Mouse (Mus musculus) neural tube, embryonic 12.5 days (tissue): ENCODE measurements around the gene Ufc1. TPM values are rescaled to one million over a fixed set of nuclear protein-coding genes. Genes with fewer than 3 reads are reported as not detected.
"Not testable (repeated sequence)": the region's sequence is repeated elsewhere in the genome, so short reads cannot be mapped to it uniquely, and the experiment has no call there.

ENCODE experiments used
- ATAC-seq: fragments of 200-750 bp; cut with Nextera tagmentation; 2 replicates; pipeline ENCODE4 v1.8.0; 2017; ENCODE audit warnings: low read depth, mild to moderate bottlenecking, moderate TSS enrichment, moderate library complexity; ENCODE audit not compliant: low FRiP score
- H3K27ac ChIP-seq: fragments of 300-500 bp; sonication (generic); 2 replicates; pipeline ENCODE4 v1.5.1; 2016
- H3K27me3 ChIP-seq: fragments of 300-500 bp; sonication (generic); replicated peaks from 2 replicates; pipeline ENCODE4 v1.6.1; 2016; ENCODE audit warnings: mild to moderate bottlenecking
- H3K36me3 ChIP-seq: fragments of 300-500 bp; sonication (generic); 2 replicates; pipeline ENCODE4 v1.6.1; 2016; ENCODE audit warnings: mild to moderate bottlenecking
- H3K4me1 ChIP-seq: fragments of 300-500 bp; sonication (generic); 2 replicates; pipeline ENCODE4 v1.6.1; 2016
- H3K4me2 ChIP-seq: fragments of 300-500 bp; sonication (generic); replicated peaks from 2 replicates; pipeline ENCODE4 v1.6.1; 2016; ENCODE audit warnings: mild to moderate bottlenecking
- H3K4me3 ChIP-seq: fragments of 300-500 bp; sonication (generic); 2 replicates; pipeline ENCODE4 v1.5.1; 2016
- H3K9ac ChIP-seq: fragments of 300-500 bp; sonication (generic); 2 replicates; pipeline ENCODE4 v1.6.1; 2016; ENCODE audit warnings: mild to moderate bottlenecking
- H3K9me3 ChIP-seq: fragments of 300-500 bp; sonication (generic); 2 replicates; pipeline ENCODE4 v1.6.1; 2016; ENCODE audit warnings: mild to moderate bottlenecking
- WGBS: fragments of 180-500 bp; shearing (Covaris S2); methylation state at CpG from one replicate; pipeline ENCODE4 v1.1.7; 2016; 5-methylcytosine and 5-hydroxymethylcytosine counted together
- polyA plus RNA-seq: library from polyadenylated mRNA; unstranded; fragments of >200 nt; fragmentation: Nextera tagmentation; extraction: Ambion mirVana; gene quantifications from 2 replicates; pipeline ENCODE4 v1.2.1, GENCODE M21; 2016

Gene Ufc1
- polyA plus RNA-seq, 1 experiment from 2014 or later: 105 TPM

DNA sequence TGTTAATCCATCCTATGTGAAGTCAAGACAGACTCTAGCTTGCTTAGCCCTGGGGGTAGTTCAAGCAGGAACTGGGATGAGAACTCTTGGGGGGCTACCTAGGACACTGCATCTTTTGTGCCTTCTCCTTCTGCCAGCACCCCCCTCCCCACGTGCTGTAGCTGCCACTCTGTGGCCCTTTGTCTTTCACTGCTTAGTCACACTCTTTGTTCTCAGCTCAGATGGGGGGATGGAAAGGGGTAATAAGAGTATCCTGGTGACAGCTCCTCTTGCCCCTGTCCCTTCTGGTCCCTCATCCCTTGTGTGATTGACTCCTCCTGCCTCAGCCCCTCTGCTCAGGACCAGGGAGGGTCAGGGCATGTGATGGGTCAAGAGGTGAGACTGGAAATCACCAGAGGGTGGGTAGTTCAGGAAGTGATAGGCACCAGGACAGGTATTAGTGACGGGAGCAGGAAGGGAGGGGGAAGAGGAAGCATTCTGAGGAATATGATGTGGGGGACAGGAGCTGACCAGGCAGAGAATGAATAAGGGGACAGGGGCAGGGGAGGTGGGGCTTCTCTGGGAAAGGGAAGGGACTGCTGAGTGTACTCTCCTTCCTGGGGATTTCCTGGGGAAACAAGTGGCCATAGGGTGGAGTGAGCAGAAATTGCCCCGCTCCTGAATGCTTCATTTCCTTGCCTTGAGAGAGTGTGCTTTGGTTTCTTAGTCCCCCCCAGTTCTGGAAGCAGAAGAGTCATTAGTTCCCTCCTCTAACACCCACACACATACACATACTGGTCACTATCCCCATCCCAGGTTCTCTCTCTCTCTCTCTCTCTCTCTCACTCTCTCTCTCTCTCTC is 46.2 kb downstream of the Ufc1 start:
- H3K9me3 ChIP-seq: no peaks in the 10 kb centered on the region
- WGBS: 49% methylated on average over 3 of the region's 3 CpGs
- H3K4me1 ChIP-seq: peaks cover 54% of the 10 kb centered on the region
- no peak overlapping the region for H3K4me3 ChIP-seq
- H3K27me3 ChIP-seq: no peaks in the 10 kb centered on the region
- H3K4me2 ChIP-seq: peak overlapping the region; percentile 18
- peaks cover 16% of the 10 kb centered on the region for H3K36me3 ChIP-seq
- no peak overlapping the region for H3K27ac ChIP-seq
- ATAC-seq: no peak
- no peak overlapping the region for H3K9ac ChIP-seq

- H3K36me3 ChIP-seq: peaks cover 22% of the 10 kb centered on the region
- 24% methylated on average over 4 of the region's 4 CpGs for WGBS
- H3K27me3 ChIP-seq: no peaks in the 10 kb centered on the region
- no peak for ATAC-seq
- H3K9ac ChIP-seq: 0 out of 2 replicates have a peak overlapping the region, but pooled peaks have one; percentile 1
- H3K9me3 ChIP-seq: no peaks in the 10 kb centered on the region
- H3K4me2 ChIP-seq: peak overlapping the region; percentile 79
- peak overlapping the region; percentile 42; the same call in 1 of the 2 replicates for H3K27ac ChIP-seq
- H3K4me1 ChIP-seq: peaks cover 54% of the 10 kb centered on the region
- H3K4me3 ChIP-seq: no peak overlapping the region; the same call in 1 of the 2 replicates
Measured at GRCm38 (mm10) chr1:171247916-171248315, 46.9 kb downstream of the Ufc1 start.

- H3K9me3 ChIP-seq: no peaks in the 10 kb centered on the region
- peak overlapping the region; percentile 79 for H3K4me2 ChIP-seq
- peak; percentile 17; the same call in 1 of the 2 replicates for ATAC-seq
- H3K27ac ChIP-seq: peak overlapping the region; percentile 42; the same call in 1 of the 2 replicates
- no peaks in the 10 kb centered on the region for H3K27me3 ChIP-seq
- H3K36me3 ChIP-seq: peaks cover 27% of the 10 kb centered on the region
- 0 out of 2 replicates have a peak overlapping the region, but pooled peaks have one; percentile 1 for H3K9ac ChIP-seq
- peaks cover 54% of the 10 kb centered on the region for H3K4me1 ChIP-seq
- 11% methylated on average over 13 of the region's 13 CpGs for WGBS
- H3K4me3 ChIP-seq: peak overlapping the region; percentile 18
Measured at GRCm38 (mm10) chr1:171247453-171247841, 47.4 kb downstream of the Ufc1 start.

- Histone ChIP-seq H3K4me3 (peak overlapping the region; percentile 68), H3K27ac (peak overlapping the region; percentile 42; the same call in 1 of the 2 replicates), H3K4me2 (peak overlapping the region; percentile 79), H3K4me1 (peaks cover 49% of the 10 kb centered on the region), H3K9me3 (no peaks in the 10 kb centered on the region), H3K36me3 (peaks cover 31% of the 10 kb centered on the region), H3K9ac (peak overlapping the region; percentile 75), H3K27me3 (no peaks in the 10 kb centered on the region)
- under 1% methylated on average over 41 of the region's 41 CpGs for WGBS
- ATAC-seq: peak; percentile 92
Measured at GRCm38 (mm10) chr1:171246709-171247452, 47.9 kb downstream of the Ufc1 start.

DNA sequence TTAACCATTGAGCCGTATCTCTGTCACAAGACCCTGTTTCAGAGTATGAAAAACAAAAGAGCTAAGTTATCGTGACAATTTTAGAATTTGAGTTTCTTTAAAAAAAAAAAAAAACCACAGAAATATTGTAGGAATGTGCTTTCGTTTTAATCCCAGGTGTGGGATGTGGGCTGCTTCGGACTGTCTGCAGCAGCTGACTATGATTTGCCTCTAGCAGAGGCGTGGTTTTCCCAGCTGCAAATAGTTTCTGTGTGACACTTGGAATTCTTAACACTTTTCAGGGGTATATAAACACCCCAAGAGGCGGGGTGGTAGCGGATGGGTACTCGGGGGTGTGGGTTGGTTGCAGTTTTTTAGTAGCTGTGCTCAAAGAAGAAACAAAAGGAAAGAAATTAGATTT is 49.5 kb downstream of the Ufc1 start:
- 91% methylated on average over 8 of the region's 8 CpGs for WGBS
- Histone ChIP-seq H3K27me3 (no peaks in the 10 kb centered on the region), H3K27ac (no peak overlapping the region), H3K9me3 (no peaks in the 10 kb centered on the region), H3K4me2 (peak overlapping the region; percentile 79; the same call in 1 of the 2 replicates), H3K9ac (no peak overlapping the region), H3K36me3 (peaks cover 46% of the 10 kb centered on the region), H3K4me3 (no peak overlapping the region), H3K4me1 (peaks cover 34% of the 10 kb centered on the region)
- ATAC-seq: no peak

GRCm38 (mm10) chr1:171241952-171242351 is 52.9 kb downstream of the Ufc1 start:
- H3K27ac ChIP-seq, H3K9me3 ChIP-seq, H3K9ac ChIP-seq, H3K27me3 ChIP-seq, ATAC-seq, H3K4me2 ChIP-seq, H3K4me3 ChIP-seq: not testable (repeated sequence)
- Histone ChIP-seq H3K4me1 (peaks cover 10% of the 10 kb centered on the region), H3K36me3 (peaks cover 77% of the 10 kb centered on the region)
- WGBS: 86% methylated on average over 12 of the region's 12 CpGs

DNA sequence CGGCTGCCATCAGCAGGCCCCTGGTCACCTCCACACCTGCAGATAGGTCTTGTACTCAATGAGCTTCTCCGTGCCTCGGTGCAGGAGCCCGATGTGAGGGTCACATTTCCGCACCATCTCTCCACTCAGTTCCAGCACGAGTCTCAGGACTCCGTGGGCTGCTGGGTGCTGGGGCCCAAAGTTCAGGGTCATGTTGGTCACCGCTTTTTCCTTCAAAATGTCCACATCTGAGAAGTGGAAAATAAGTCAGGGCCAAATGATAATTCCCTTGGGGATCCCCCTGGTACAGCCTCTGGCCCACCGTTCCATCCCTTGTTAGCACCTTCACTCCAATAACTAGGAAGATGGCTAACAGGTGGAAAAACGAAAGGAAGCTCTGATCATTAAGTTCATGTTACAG is 53.9 kb downstream of the Ufc1 start:
- ATAC-seq: no peak
- H3K9me3 ChIP-seq: no peaks in the 10 kb centered on the region
- peaks cover 5% of the 10 kb centered on the region for H3K4me1 ChIP-seq
- H3K27me3 ChIP-seq: no peaks in the 10 kb centered on the region
- no peak overlapping the region for H3K27ac ChIP-seq
- no peak overlapping the region for H3K4me3 ChIP-seq
- H3K36me3 ChIP-seq: peaks cover 87% of the 10 kb centered on the region
- WGBS: 91% methylated on average over 10 of the region's 10 CpGs
- no peak overlapping the region for H3K9ac ChIP-seq
- no peak overlapping the region for H3K4me2 ChIP-seq

- Histone ChIP-seq H3K27me3 (no peaks in the 10 kb centered on the region), H3K27ac (no peak overlapping the region), H3K4me1 (no peaks in the 10 kb centered on the region), H3K4me3 (no peak overlapping the region), H3K9me3 (no peaks in the 10 kb centered on the region), H3K36me3 (peaks cover 88% of the 10 kb centered on the region), H3K4me2 (no peak overlapping the region), H3K9ac (no peak overlapping the region)
- ATAC-seq: no peak
- WGBS: 85% methylated on average over 15 of the region's 15 CpGs
Measured at GRCm38 (mm10) chr1:171239992-171240744, 54.7 kb downstream of the Ufc1 start.

Other genes with a start within 250 kb of the Ufc1 start
- 6.9 and 7.4 TPM in 2 replicates for gene Fcgr3, start 230.1 kb downstream of the Ufc1 start, polyA plus RNA-seq
- 1.7 and 2.3 TPM in 2 replicates for gene Cfap126, start 181.1 kb downstream of the Ufc1 start, polyA plus RNA-seq
- 228 and 233 TPM in 2 replicates for gene Sdhc, start 144.4 kb downstream of the Ufc1 start, polyA plus RNA-seq
- gene Mpz, start 144.3 kb downstream of the Ufc1 start, polyA plus RNA-seq: 6.5 and 7.8 TPM in 2 replicates
- gene Pcp4l1, start 98.8 kb downstream of the Ufc1 start, polyA plus RNA-seq: 5.9 and 6.2 TPM in 2 replicates
- 0.20 and 0.24 TPM in 2 replicates for gene Nr1i3, start 81.1 kb downstream of the Ufc1 start, polyA plus RNA-seq
- gene Tomm40l, start 72.5 kb downstream of the Ufc1 start, polyA plus RNA-seq: 30.1 and 30.8 TPM in 2 replicates
- 5.4 and 7.6 TPM in 2 replicates for gene Apoa2, start 70.0 kb downstream of the Ufc1 start, polyA plus RNA-seq
- gene Fcer1g, start 60.7 kb downstream of the Ufc1 start, polyA plus RNA-seq: 21.9 and 24.3 TPM in 2 replicates
- gene Adamts4, start 44.6 kb downstream of the Ufc1 start, polyA plus RNA-seq: 6.2 and 6.3 TPM in 2 replicates
- gene Ndufs2, start 43.6 kb downstream of the Ufc1 start, polyA plus RNA-seq: 233 and 247 TPM in 2 replicates
- gene B4galt3, start 24.7 kb downstream of the Ufc1 start, polyA plus RNA-seq: 88.3 and 95.6 TPM in 2 replicates
- 52.0 and 54.3 TPM in 2 replicates for gene Ppox, start 13.8 kb downstream of the Ufc1 start, polyA plus RNA-seq
- 103 and 111 TPM in 2 replicates for gene Usp21, start 7.0 kb downstream of the Ufc1 start, polyA plus RNA-seq
- 50.9 and 57.3 TPM in 2 replicates for gene Dedd, start 34.1 kb upstream of the Ufc1 start, polyA plus RNA-seq
- gene Nit1, start 50.6 kb upstream of the Ufc1 start, polyA plus RNA-seq: 45.6 and 46.1 TPM in 2 replicates
- gene Pfdn2, start 50.6 kb upstream of the Ufc1 start, polyA plus RNA-seq: 157 and 158 TPM in 2 replicates
- gene Klhdc9, start 65.8 kb upstream of the Ufc1 start, polyA plus RNA-seq: 2.1 and 2.6 TPM in 2 replicates
- 1.2 and 1.8 TPM in 2 replicates for gene Nectin4, start 75.1 kb upstream of the Ufc1 start, polyA plus RNA-seq
- 1.0 and 1.1 TPM in 2 replicates for gene Arhgap30, start 93.9 kb upstream of the Ufc1 start, polyA plus RNA-seq
- gene Usf1, start 116.3 kb upstream of the Ufc1 start, polyA plus RNA-seq: 176 and 178 TPM in 2 replicates
- 9.2 and 10.3 TPM in 2 replicates for gene Tstd1, start 123.8 kb upstream of the Ufc1 start, polyA plus RNA-seq
- 15.0 and 16.9 TPM in 2 replicates for gene F11r, start 142.5 kb upstream of the Ufc1 start, polyA plus RNA-seq
- gene Alyref2, start 208.5 kb upstream of the Ufc1 start, polyA plus RNA-seq: 22.4 and 23.0 TPM in 2 replicates
- not detected in 2 replicates for gene Itln1, start 240.3 kb upstream of the Ufc1 start, polyA plus RNA-seq